Mouse (Mus musculus) olfactory bulb, adult 2 months (tissue): ENCODE measurements around the gene D17H6S53E.

ENCODE experiments used
- CTCF ChIP-seq: fragments of 200-500 bp; IDR thresholded peaks from 2 replicates; pipeline ENCODE4 v1.5.1; 2012; ENCODE audit warnings: low read depth, mild to moderate bottlenecking, low read length, moderate library complexity; ENCODE audit not compliant: insufficient read depth
- POLR2A ChIP-seq: fragments of 200-500 bp; IDR thresholded peaks from 2 replicates; pipeline ENCODE4 v1.6.1; 2012; ENCODE audit warnings: mild to moderate bottlenecking, low read depth, low read length, moderate library complexity; ENCODE audit not compliant: insufficient read depth

DNA sequence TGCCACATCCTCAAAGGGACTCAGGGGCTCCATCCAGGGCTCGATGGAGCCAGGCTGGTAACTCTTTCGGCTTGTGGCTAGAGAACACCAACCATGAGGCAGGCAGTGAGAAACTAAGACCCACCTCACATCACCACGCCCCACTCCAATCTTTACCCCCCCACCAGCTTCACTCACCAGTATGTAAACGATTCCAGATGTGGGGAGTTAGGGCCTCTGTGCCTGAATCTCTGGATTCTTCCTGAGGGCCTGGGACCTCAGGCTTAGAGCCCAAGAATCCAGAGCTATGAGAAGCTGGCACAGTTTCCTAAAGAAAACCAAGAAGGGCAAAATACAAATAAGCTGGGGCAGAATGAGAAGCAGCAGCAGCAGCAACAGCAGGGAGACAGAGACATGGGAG, 27.8 kb downstream of the D17H6S53E start:
- TF ChIP-seq POLR2A: no peak
- TF ChIP-seq CTCF: no peak
